Mouse (Mus musculus) neural tube, embryonic 15.5 days (tissue): ENCODE results near the gene Sash1. TPM values are rescaled to one million over a fixed set of nuclear protein-coding genes. Genes with fewer than 3 reads are reported as not detected.

Source experiments
- ATAC-seq: fragments of 200-750 bp; cut with Nextera tagmentation; 2 replicates; pipeline ENCODE4 v1.8.0; 2017; ENCODE audit warnings: mild to moderate bottlenecking, moderate TSS enrichment, moderate library complexity; ENCODE audit not compliant: low FRiP score
- H3K27ac ChIP-seq: fragments of 300-500 bp; sonication (generic); replicated peaks from 2 replicates; pipeline ENCODE4 v1.5.1; 2015; ENCODE audit warnings: mild to moderate bottlenecking, inconsistent platforms
- H3K27me3 ChIP-seq: fragments of 300-500 bp; sonication (generic); replicated peaks from 2 replicates; pipeline ENCODE4 v1.6.1; 2015; ENCODE audit warnings: inconsistent platforms
- H3K36me3 ChIP-seq: fragments of 300-500 bp; sonication (generic); 2 replicates; pipeline ENCODE4 v1.6.1; 2015; ENCODE audit warnings: inconsistent platforms
- H3K4me1 ChIP-seq: fragments of 300-500 bp; sonication (generic); 2 replicates; pipeline ENCODE4 v1.6.1; 2015; ENCODE audit warnings: inconsistent platforms
- H3K4me2 ChIP-seq: fragments of 300-500 bp; sonication (generic); 2 replicates; pipeline ENCODE4 v1.6.1; 2015; ENCODE audit warnings: inconsistent platforms, mild to moderate bottlenecking, moderate library complexity
- H3K4me3 ChIP-seq: fragments of 300-500 bp; sonication (generic); replicated peaks from 2 replicates; pipeline ENCODE4 v1.5.1; 2015; ENCODE audit warnings: mild to moderate bottlenecking, inconsistent platforms
- H3K9ac ChIP-seq: fragments of 300-500 bp; sonication (generic); replicated peaks from 2 replicates; pipeline ENCODE4 v1.6.1; 2015; ENCODE audit warnings: mild to moderate bottlenecking, inconsistent platforms
- H3K9me3 ChIP-seq: fragments of 300-500 bp; sonication (generic); replicated peaks from 2 replicates; pipeline ENCODE4 v1.6.1; 2016; ENCODE audit warnings: inconsistent platforms
- WGBS: fragments of 180-500 bp; shearing (Covaris S2); methylation state at CpG from one replicate; pipeline ENCODE4 v1.1.7; 2015; ENCODE audit warnings: mixed read lengths; 5-methylcytosine and 5-hydroxymethylcytosine counted together
- polyA plus RNA-seq: library from polyadenylated mRNA; unstranded; fragments of >200 nt; fragmentation: Nextera tagmentation; extraction: Ambion mirVana; gene quantifications from 2 replicates; pipeline ENCODE4 v1.2.1, GENCODE M21; 2015

Gene Sash1
- polyA plus RNA-seq, 1 experiment from 2014 or later: 2.5 TPM

GRCm38 (mm10) chr10:8921098-8921693 is 35.3 kb upstream of the Sash1 start:
- Histone ChIP-seq H3K9me3 (no peaks in the 10 kb centered on the region), H3K27me3 (no peaks in the 10 kb centered on the region), H3K4me1 (peaks cover 4% of the 10 kb centered on the region; the same call in 1 of the 2 replicates), H3K36me3 (no peaks in the 10 kb centered on the region), H3K4me3 (no peak overlapping the region), H3K4me2 (no peak overlapping the region), H3K27ac (no peak overlapping the region), H3K9ac (no peak overlapping the region)
- WGBS: 71% methylated on average over 11 of the region's 11 CpGs
- ATAC-seq: no peak

GRCm38 (mm10) chr10:8917798-8918197 is 31.9 kb upstream of the Sash1 start:
- Histone ChIP-seq H3K27ac (no peak overlapping the region), H3K4me3 (no peak overlapping the region), H3K9ac (no peak overlapping the region), H3K27me3 (no peaks in the 10 kb centered on the region), H3K9me3 (no peaks in the 10 kb centered on the region), H3K4me1 (peaks cover 4% of the 10 kb centered on the region; the same call in 1 of the 2 replicates), H3K4me2 (no peak overlapping the region), H3K36me3 (no peaks in the 10 kb centered on the region)
- no peak for ATAC-seq
- 86% methylated on average over 2 of the region's 2 CpGs for WGBS

- ATAC-seq: no peak
- Histone ChIP-seq H3K9ac (no peak overlapping the region), H3K27ac (no peak overlapping the region), H3K4me3 (no peak overlapping the region), H3K4me2 (no peak overlapping the region), H3K9me3 (no peaks in the 10 kb centered on the region), H3K4me1 (peaks cover 4% of the 10 kb centered on the region; the same call in 1 of the 2 replicates), H3K36me3 (no peaks in the 10 kb centered on the region), H3K27me3 (no peaks in the 10 kb centered on the region)
- WGBS: 90% methylated on average over 4 of the region's 4 CpGs
Observed at GRCm38 (mm10) chr10:8917350-8917749, 31.5 kb upstream of the Sash1 start.

- 70% methylated on average over 5 of the region's 5 CpGs for WGBS
- no peak for ATAC-seq
- H3K4me2 ChIP-seq: no peak overlapping the region
Observed at GRCm38 (mm10) chr10:8915755-8916154, 29.9 kb upstream of the Sash1 start.

GRCm38 (mm10) chr10:8913904-8914303 is 28.0 kb upstream of the Sash1 start:
- Histone ChIP-seq H3K36me3 (no peaks in the 10 kb centered on the region), H3K4me3 (no peak overlapping the region), H3K4me1 (peaks cover 12% of the 10 kb centered on the region), H3K4me2 (no peak overlapping the region), H3K9ac (no peak overlapping the region), H3K9me3 (no peaks in the 10 kb centered on the region), H3K27me3 (no peaks in the 10 kb centered on the region), H3K27ac (no peak overlapping the region)
- ATAC-seq: no peak
- 89% methylated on average over 4 of the region's 4 CpGs for WGBS

More at GRCm38 (mm10) chr10:8915755-8916154, 29.9 kb upstream of the Sash1 start:
- no peak overlapping the region for H3K4me3 ChIP-seq
- no peaks in the 10 kb centered on the region for H3K36me3 ChIP-seq
- H3K27me3 ChIP-seq: no peaks in the 10 kb centered on the region
- H3K4me1 ChIP-seq: peaks cover 5% of the 10 kb centered on the region; the same call in 1 of the 2 replicates
- no peaks in the 10 kb centered on the region for H3K9me3 ChIP-seq
- H3K27ac ChIP-seq: no peak overlapping the region
- no peak overlapping the region for H3K9ac ChIP-seq

- Histone ChIP-seq H3K9ac (no peak overlapping the region), H3K27ac (no peak overlapping the region), H3K36me3 (no peaks in the 10 kb centered on the region), H3K4me3 (no peak overlapping the region), H3K4me1 (peaks cover 12% of the 10 kb centered on the region), H3K9me3 (no peaks in the 10 kb centered on the region), H3K4me2 (no peak overlapping the region), H3K27me3 (no peaks in the 10 kb centered on the region)
- ATAC-seq: no peak
- 85% methylated on average over 5 of the region's 5 CpGs for WGBS
Observed at GRCm38 (mm10) chr10:8912706-8913275, 26.9 kb upstream of the Sash1 start.

- ATAC-seq: no peak
- 74% methylated on average over 4 of the region's 4 CpGs for WGBS
Observed at GRCm38 (mm10) chr10:8912213-8912612, 26.3 kb upstream of the Sash1 start.

GRCm38 (mm10) chr10:8910237-8910990 is 24.5 kb upstream of the Sash1 start:
- Histone ChIP-seq H3K9ac (no peak overlapping the region), H3K36me3 (no peaks in the 10 kb centered on the region), H3K4me1 (peaks cover 12% of the 10 kb centered on the region), H3K4me3 (no peak overlapping the region), H3K27me3 (no peaks in the 10 kb centered on the region), H3K27ac (no peak overlapping the region), H3K9me3 (no peaks in the 10 kb centered on the region), H3K4me2 (peak overlapping the region; percentile 9)
- no peak; the same call in 1 of the 2 replicates for ATAC-seq
- WGBS: 31% methylated on average over 16 of the region's 16 CpGs

More at GRCm38 (mm10) chr10:8912213-8912612, 26.3 kb upstream of the Sash1 start:
- peaks cover 12% of the 10 kb centered on the region for H3K4me1 ChIP-seq
- no peak overlapping the region for H3K9ac ChIP-seq
- no peaks in the 10 kb centered on the region for H3K9me3 ChIP-seq
- no peaks in the 10 kb centered on the region for H3K36me3 ChIP-seq
- H3K4me2 ChIP-seq: no peak overlapping the region
- no peaks in the 10 kb centered on the region for H3K27me3 ChIP-seq
- H3K4me3 ChIP-seq: no peak overlapping the region
- no peak overlapping the region for H3K27ac ChIP-seq

- no peak overlapping the region for H3K4me3 ChIP-seq
- no peaks in the 10 kb centered on the region for H3K4me1 ChIP-seq
- H3K9ac ChIP-seq: no peak overlapping the region
- no peak overlapping the region for H3K27ac ChIP-seq
- H3K4me2 ChIP-seq: no peak overlapping the region
- ATAC-seq: no peak
- H3K9me3 ChIP-seq: no peaks in the 10 kb centered on the region
- no peaks in the 10 kb centered on the region for H3K27me3 ChIP-seq
- no peaks in the 10 kb centered on the region for H3K36me3 ChIP-seq
- WGBS: 93% methylated on average over 6 of the region's 6 CpGs
Observed at GRCm38 (mm10) chr10:8903086-8903485, 17.2 kb upstream of the Sash1 start.

GRCm38 (mm10) chr10:8902412-8902811 is 16.5 kb upstream of the Sash1 start:
- H3K4me3 ChIP-seq: no peak overlapping the region
- H3K4me2 ChIP-seq: no peak overlapping the region
- H3K4me1 ChIP-seq: no peaks in the 10 kb centered on the region
- H3K9ac ChIP-seq: no peak overlapping the region
- H3K27ac ChIP-seq: no peak overlapping the region
- ATAC-seq: no peak
- no peaks in the 10 kb centered on the region for H3K36me3 ChIP-seq
- H3K9me3 ChIP-seq: no peaks in the 10 kb centered on the region
- H3K27me3 ChIP-seq: no peaks in the 10 kb centered on the region
- 82% methylated on average over 7 of the region's 7 CpGs for WGBS

GRCm38 (mm10) chr10:8898831-8899511 is 13.1 kb upstream of the Sash1 start:
- H3K27me3 ChIP-seq: no peaks in the 10 kb centered on the region
- ATAC-seq: no peak
- H3K9ac ChIP-seq: no peak overlapping the region
- no peaks in the 10 kb centered on the region for H3K9me3 ChIP-seq
- no peak overlapping the region for H3K4me2 ChIP-seq
- H3K27ac ChIP-seq: no peak overlapping the region
- H3K36me3 ChIP-seq: no peaks in the 10 kb centered on the region
- H3K4me3 ChIP-seq: no peak overlapping the region
- WGBS: 83% methylated on average over 8 of the region's 8 CpGs
- H3K4me1 ChIP-seq: no peaks in the 10 kb centered on the region
